Mouse (Mus musculus) telencephalon, adult 2 months (tissue): Measurements from ENCODE around the gene Srr.

Source experiments
- DNase-seq: peaks from one replicate; pipeline ENCODE4 v3.0.0-alpha.2; 2011; ENCODE audit warnings: low read depth, low spot score

The Srr gene

DNA sequence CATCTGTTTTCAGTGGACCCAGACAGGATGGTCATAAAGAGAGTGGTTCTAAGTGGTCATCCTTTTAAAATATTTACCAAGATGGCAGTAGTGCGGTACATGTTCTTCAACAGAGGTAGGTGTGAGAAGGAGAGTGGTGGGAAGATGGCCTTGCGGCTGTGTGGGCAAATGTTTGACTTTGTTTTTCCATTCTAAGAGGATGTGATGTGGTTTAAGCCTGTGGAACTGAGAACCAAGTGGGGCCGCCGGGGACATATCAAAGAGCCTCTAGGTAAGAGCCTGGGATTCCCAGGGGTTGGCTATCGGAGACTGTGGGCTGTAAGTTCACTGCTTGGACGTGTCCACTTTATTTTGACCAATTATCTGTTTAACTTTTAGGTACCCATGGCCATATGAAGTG is 17.9 kb downstream of the Srr start:
- DNase-seq = no peak

GRCm38 (mm10) chr11:74902416-74902815 is 23.3 kb downstream of the Srr start:
- no peak for DNase-seq

GRCm38 (mm10) chr11:74901555-74901954 is 24.2 kb downstream of the Srr start:
- DNase-seq = no peak

DNA sequence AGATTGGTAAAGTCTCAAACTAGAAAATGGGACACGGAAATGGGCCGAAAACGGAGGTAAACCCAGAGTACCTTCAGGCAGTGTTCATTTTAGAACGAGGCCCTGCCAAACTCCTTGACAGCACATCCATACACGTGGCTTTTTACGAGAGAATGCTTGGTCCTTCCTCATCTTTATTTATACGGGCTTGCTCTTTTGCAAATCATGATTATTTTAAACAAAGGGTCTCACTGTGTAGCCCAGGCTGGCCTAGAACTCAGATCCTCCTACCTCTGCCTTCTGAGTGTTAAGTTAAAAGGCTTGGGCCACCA is 27.3 kb downstream of the Srr start:
- no peak for DNase-seq

DNA sequence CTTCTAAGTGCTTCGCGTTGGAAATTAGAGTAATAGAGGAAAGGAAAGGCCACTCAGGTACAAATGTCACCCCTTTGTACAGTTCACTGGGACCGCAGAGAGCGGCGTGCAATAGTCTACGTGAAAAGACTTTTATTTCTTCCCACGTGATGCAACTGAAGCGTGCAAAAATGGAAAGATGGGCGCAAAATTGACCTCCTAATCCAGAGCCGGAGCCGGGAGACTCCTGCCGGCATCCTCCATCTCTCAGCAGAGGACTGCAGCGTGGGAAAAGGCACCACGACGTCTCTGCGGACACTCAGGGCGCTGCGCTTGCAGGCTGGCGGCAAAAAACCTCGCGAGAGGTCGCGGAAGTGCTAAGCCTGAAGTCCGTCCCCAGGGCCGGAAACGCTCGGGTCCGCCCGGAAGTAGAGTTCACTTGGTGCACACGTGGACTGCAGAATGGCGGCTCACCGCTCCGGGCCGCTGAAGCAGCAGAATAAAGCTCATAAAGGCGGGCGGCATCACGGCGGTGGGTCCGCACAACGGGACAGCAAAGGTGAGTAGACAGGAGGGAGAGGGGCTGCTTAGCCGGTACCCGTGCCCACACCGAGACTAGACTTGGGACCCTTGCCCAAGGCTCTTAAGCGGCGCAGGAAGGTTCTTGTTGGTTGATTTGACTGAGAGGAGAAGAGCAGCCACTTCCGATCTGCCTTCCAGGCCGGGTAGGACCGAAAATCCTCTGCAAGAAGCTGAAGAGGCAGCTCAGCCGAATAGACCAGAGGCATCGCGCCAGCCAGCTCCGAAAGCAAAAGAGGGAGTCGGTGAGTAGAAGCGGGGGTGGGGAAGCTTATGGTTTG is 27.9 kb downstream of the Srr start, which contains the start of gene Tsr1:
Tsr1 (plus strand) TSS at position 394 of the 839 bp plus-strand sequence.
- DNase-seq = peak; percentile 92

- peak; percentile 40 for DNase-seq
These were observed 28.7 kb downstream of the Srr start, which contains the start of gene Sgsm2 for GRCm38 (mm10) chr11:74896901-74897677. TSS of gene Sgsm2 (minus strand) at chr11:74897060.

DNA sequence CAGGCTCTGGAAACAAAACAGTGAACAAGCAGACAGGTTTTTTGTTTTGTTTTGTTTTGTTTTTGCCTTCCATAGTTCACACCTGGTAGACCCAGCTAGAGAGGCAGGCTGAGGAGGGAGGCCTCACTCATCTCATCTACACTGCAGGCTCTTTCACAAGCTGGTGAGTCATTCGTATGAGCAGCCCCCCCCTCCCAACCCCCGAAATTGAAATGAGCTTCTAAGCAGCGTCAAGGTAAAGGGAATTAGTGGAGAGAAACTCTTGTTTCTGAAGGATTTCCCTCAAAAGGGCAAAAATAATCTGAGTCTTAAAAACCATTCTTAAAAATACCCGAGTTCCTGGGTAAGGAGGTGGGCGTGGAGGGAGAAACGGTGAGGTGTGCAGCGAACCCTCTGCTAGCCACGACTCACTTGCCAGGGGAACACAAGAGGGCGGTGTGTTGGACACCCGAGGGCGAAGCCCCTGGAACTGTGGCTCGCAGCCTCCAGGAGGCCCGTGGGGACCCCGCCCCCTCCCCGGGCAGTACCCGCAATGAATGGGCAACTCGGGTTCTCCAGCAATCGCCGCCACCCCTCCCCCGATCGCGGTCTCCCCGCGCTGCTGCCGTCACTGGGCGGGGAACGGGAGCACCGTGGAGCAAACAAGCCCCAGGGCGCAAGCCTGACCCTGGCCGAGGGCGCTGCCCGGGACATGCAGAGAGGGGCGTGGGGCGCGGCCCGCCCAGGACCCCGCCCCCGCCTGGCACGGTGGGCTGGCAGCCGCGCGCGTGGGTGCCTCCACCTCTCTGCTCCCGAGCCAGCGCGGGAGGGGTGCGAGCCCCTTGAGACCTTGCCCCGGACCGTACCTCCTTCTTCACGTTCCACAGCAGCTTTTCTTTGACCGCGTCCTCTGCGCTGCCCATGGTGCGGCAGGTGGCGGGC is 29.5 kb downstream of the Srr start:
- DNase-seq = peak; percentile 29

- no peak for DNase-seq
These were observed 31.1 kb downstream of the Srr start for GRCm38 (mm10) chr11:74894619-74895018.

GRCm38 (mm10) chr11:74883098-74883497 is 42.6 kb downstream of the Srr start:
- no peak for DNase-seq

- no peak for DNase-seq
These were observed 43.8 kb downstream of the Srr start for GRCm38 (mm10) chr11:74881979-74882378.

GRCm38 (mm10) chr11:74880999-74881398 is 44.7 kb downstream of the Srr start:
- DNase-seq = no peak

DNA sequence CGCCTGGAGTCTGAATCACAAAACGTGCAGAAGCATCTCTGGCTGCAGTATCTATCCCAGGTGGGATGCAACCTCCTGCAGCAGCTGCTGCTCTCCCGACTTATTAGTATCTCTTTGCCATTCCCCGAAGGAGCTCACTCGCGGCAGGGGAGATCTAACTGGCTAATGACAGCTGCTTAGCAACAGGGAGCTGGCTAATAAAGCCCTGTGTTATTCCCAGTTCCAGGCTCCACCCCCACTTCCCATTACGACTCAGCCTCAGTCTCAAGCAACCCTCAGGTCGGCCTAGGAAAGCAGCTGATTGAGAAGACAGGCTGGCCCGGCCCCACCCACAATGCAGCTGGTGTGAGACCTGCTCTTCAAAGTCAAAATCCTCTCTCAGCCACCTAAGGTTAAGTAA is 48.9 kb downstream of the Srr start:
- no peak for DNase-seq

- DNase-seq = no peak
These were observed 51.1 kb downstream of the Srr start for GRCm38 (mm10) chr11:74874630-74875029.

- DNase-seq = no peak
These were observed 54.6 kb downstream of the Srr start for GRCm38 (mm10) chr11:74870991-74871622.

- DNase-seq = no peak
These were observed 55.2 kb downstream of the Srr start for GRCm38 (mm10) chr11:74870544-74870943.

- no peak for DNase-seq
These were observed 56.1 kb downstream of the Srr start for GRCm38 (mm10) chr11:74869603-74870002.

- no peak for DNase-seq
These were observed 57.5 kb downstream of the Srr start for GRCm38 (mm10) chr11:74868046-74868760.

- no peak for DNase-seq
These were observed 58.6 kb downstream of the Srr start for GRCm38 (mm10) chr11:74867181-74867580.

DNA sequence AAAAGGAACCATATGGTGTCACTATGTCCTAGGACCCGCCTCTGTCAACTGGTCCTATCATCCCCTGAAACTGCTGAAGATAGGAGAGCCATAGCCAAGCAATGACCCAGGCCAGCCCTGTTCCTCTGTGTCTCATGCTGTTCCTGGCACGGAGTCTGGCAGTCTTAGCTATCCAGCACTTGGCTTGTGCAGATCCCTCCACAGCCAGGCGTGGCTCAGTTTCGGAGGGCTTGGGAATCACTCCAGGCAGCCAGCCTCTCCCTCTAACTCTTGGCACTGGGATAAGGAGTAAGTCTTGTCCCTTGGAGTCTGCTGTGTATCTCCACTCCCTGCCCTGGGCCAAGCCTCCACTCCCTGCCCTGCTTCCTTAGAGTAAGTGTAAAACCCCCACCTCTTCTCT is 59.1 kb downstream of the Srr start:
- no peak for DNase-seq

- no peak for DNase-seq
These were observed 60.5 kb downstream of the Srr start for GRCm38 (mm10) chr11:74865252-74865651.

DNA sequence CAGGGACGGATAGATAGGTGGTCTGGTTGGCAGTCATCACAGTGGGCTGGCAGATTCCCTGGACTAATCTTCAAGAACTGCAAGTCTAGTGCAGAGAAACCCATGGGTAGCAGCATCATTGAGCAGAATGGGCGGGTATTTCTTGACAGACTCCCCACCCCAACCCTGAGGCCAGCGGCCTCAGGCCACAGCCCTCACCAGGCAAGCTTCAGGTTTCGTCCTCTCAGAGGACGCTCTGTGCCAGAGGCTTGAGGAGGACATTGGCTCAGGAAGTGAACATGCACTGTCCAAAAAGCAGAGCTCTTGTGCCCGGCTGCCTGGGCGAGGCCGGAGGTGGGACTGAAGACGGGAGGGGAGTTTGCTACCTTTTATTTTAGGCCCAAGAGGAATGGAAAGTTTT is 61.3 kb downstream of the Srr start:
- DNase-seq = no peak
